Mouse (Mus musculus) testis, adult 2 months (tissue): ENCODE results near the gene Ubxn7.

ENCODE experiments used
- CTCF ChIP-seq: fragments of 200-500 bp; IDR thresholded peaks from 2 replicates; pipeline ENCODE4 v1.5.1; 2012; ENCODE audit warnings: low read depth, mild to moderate bottlenecking, inconsistent platforms, low read length, moderate library complexity; ENCODE audit not compliant: control insufficient read depth, insufficient read depth, insufficient replicate concordance
- POLR2A ChIP-seq: fragments of 200-500 bp; IDR thresholded peaks from 2 replicates; pipeline ENCODE4 v1.6.1; 2012; ENCODE audit warnings: low read depth, mild to moderate bottlenecking, inconsistent platforms, low read length, moderate library complexity; ENCODE audit not compliant: control insufficient read depth

GRCm38 (mm10) chr16:32312386-32312785, 19.7 kb upstream of the Ubxn7 start:
- TF ChIP-seq CTCF = no peak
- no peak for TF ChIP-seq POLR2A
